Mouse (Mus musculus) granulocyte monocyte progenitor cell, adult 5-6 weeks (primary cell): Measurements from ENCODE around the gene Arhgap31. TPM values are rescaled to one million over a fixed set of nuclear protein-coding genes. Genes with fewer than 3 reads are reported as not detected.
A peak's percentile ranks its signal among the peaks of the same experiment; 100 is the strongest.

Experiments
- ATAC-seq: replicated peaks from 2 replicates; pipeline ENCODE4 v1.8.0; 2016; ENCODE audit warnings: mild to moderate bottlenecking, moderate TSS enrichment, inconsistent platforms; ENCODE audit not compliant: poor library complexity, severe bottlenecking
- total RNA-seq, 2 experiments: library from RNA; stranded (forward) in 1 of 2; stranded (reverse) in 1 of 2; fragments of 200-712, 200-1000 nt in 1 of 2; fragments of >200 nt in 1 of 2; fragmentation: Nextera tagmentation in 1 of 2; gene quantifications; 2 replicates each; pipeline ENCODE4 v1.2.3; 2014 to 2017

Gene Arhgap31
- total RNA-seq, 2 experiments from 2014 or later, result 7.7 to 17.4 TPM

DNA sequence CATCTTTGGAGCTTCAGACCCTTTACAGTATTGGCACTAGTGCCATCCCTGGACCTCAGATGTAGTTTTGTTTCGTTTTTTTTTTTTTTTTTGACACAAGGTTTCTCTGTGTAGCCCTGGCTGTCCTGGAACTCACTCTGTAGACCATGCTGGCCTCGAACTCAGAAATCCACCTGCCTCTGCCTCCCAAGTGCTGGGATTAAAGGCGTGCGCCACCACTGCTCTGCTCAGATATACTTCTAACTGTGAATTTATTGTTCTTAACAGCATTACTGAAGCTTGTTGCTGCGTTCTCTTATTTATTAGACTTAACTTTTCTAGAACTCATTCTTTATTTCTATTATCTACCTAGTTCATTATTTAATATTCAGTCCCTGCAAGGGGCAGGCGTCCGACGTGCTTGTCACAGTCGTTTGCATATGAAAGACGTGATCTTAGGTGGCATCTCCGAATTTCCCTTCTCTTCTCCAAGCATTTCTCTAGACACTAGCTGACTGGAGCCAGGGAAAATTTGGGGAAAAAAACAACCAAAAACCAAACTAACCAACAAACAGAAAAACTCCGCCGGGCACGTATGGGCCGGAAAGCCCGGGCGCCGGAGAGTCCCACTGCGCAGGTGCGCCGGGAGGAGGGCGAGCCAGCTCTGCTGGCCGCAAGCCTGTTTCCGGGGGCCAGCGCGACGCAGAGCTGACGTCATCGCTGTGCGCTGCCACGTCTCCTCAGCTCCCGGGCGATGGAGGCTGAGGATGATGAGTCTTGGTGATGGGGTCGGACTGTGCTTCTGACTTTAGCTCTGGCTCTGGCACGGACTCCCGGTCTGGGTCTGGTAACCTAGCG lies 150.7 kb downstream of the Arhgap31 start:
- ATAC-seq, result peak; percentile 98

DNA sequence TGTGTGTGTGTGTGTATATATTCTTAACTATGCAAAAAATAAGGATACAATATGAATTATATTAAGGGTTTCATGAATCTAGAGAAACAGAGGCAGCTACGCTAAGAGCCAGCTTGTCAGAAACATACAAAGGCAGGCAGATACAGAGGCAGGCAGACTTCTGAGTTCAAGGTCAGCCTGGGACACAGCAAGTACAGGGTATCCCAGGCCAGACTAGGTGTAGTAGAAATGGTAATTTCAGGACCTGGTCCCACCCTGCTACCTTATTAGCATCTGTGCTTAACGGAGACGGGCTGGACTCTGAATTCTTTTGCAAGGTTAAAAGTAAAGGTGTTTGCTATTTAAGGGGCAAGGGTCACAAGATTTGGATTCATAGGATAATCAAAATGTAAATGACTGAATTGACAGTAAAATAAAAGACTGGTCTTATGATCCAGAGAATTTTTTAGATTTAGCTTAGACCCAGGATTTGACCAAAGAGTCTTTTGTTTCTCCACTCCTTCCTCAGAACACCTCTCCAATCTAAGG lies 154.8 kb downstream of the Arhgap31 start, which contains the start of gene Tmem39a:
Gene Tmem39a, plus strand, starts transcription at position 478 of the 528 bp plus-strand sequence.
- no peak for ATAC-seq

DNA sequence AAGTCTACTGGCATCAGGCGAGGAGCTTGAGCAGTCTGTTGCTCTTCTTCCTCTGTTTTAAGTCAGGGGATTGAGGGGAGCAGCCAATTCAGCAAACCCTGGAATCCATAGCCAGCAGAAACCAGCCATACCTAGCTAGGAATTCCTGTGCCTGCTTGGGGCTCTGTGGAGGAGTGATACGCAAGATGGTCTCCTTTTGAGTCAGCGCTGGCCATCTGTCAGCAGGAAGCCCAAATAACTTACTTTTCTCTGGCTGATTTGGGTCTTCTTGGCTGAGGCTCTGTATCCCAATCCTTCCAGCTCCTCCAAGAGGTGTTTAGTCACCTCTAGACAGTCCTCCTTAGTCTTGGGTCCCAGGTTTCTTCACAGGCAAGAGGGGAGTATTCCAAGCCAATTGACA lies 157.1 kb downstream of the Arhgap31 start:
- no peak for ATAC-seq

DNA sequence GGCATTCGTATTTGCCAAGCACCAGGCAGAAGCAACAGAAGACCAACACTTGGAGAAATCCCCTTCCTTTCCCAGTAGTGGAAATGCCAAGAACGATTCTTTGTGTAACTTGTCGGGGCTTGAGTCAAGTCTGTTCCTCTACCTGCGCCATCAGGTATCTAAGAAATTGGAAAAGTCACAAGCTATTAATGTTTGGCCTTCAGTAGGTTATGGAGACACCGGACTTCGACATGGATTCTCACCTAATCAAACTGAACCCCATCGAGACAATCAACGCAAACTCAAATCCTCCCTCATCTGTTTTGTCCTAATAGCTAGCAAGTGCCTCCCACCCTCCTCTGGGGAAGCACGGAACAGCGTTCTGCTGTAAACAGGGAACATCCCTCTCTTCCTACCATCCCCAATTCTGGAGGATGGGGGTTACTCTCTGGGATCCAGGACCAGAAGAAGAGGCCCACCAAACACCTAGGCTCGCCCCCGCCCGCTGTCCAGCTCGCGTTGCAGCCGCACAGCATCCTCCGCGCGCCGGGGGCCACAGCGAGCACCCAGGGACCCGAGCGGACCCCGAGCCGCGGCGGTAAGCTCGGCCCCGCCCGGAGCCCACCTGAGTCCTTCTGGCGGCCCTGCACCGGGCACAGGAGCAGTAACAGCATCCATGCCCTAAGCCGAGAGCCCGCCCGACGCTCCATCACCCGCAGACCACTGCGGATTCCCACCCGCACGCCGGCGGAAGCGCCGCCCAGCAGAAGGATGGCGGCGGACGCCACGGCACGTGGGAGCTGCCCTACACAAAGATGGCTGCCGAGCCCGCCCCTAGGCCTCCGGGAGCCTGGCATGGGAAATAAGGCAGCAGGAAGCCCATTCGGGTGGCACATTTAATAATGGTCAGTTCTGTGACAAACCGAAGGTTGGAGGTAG lies 163.3 kb downstream of the Arhgap31 start, which contains the start of gene Poglut1:
Gene Poglut1, minus strand, starts transcription at position 780 of the 918 bp plus-strand sequence.
- ATAC-seq, result peak; percentile 93

Other genes with a start within 250 kb of the Arhgap31 start
- gene Timmdc1, start 190.6 kb downstream of the Arhgap31 start, total RNA-seq (2014; fragmentation: Nextera tagmentation), result 13.7 and 15.0 TPM in 2 replicates
- gene Timmdc1, start 190.6 kb downstream of the Arhgap31 start, total RNA-seq (2017), result 31.5 and 33.1 TPM in 2 replicates
- gene Poglut1, start 163.0 kb downstream of the Arhgap31 start, total RNA-seq (2014; fragmentation: Nextera tagmentation), result 24.7 and 41.3 TPM in 2 replicates
- gene Poglut1, start 163.0 kb downstream of the Arhgap31 start, total RNA-seq (2017), result 19.8 and 22.6 TPM in 2 replicates
- gene Tmem39a, start 154.6 kb downstream of the Arhgap31 start, total RNA-seq (2014; fragmentation: Nextera tagmentation), result 58.2 and 91.5 TPM in 2 replicates
- gene Tmem39a, start 154.6 kb downstream of the Arhgap31 start, total RNA-seq (2017), result 70.2 and 105 TPM in 2 replicates
- 62.7 and 65.3 TPM in 2 replicates for gene B4galt4, start 29.0 kb upstream of the Arhgap31 start, total RNA-seq (2014; fragmentation: Nextera tagmentation)
- 58.2 and 61.1 TPM in 2 replicates for gene B4galt4, start 29.0 kb upstream of the Arhgap31 start, total RNA-seq (2017)
- gene Upk1b, start 87.1 kb upstream of the Arhgap31 start, total RNA-seq (2014; fragmentation: Nextera tagmentation), result not detected in 2 replicates
- gene Upk1b, start 87.1 kb upstream of the Arhgap31 start, total RNA-seq (2017), result 0.39 TPM in 1 of 2 replicates, not detected in the other
- not detected in 2 replicates for gene 4930435E12Rik, start 115.5 kb upstream of the Arhgap31 start, total RNA-seq (2014; fragmentation: Nextera tagmentation)
- not detected in 2 replicates for gene 4930435E12Rik, start 115.5 kb upstream of the Arhgap31 start, total RNA-seq (2017)
- gene Igsf11, start 179.4 kb upstream of the Arhgap31 start, total RNA-seq (2014; fragmentation: Nextera tagmentation), result not detected in 2 replicates
- gene Igsf11, start 179.4 kb upstream of the Arhgap31 start, total RNA-seq (2017), result not detected in 2 replicates